Mouse (Mus musculus): ENCODE results near the gene Wipi1. TPM values are rescaled to one million over a fixed set of nuclear protein-coding genes. Genes with fewer than 3 reads are reported as not detected.
A peak's percentile ranks its signal among the peaks of the same experiment; 100 is the strongest.

Gene Wipi1
- polyA plus RNA-seq, 1 experiment from 2014 or later, result 9.6 TPM

- Histone ChIP-seq H3K4me3 (ENCODE audit: low read depth, low read length) (no peak overlapping the region), H3K4me2 (ENCODE audit: low read depth, low read length) (no peak overlapping the region), H3K4me1 (ENCODE audit: control insufficient read depth, insufficient read depth, low read length) (no peaks in the 10 kb centered on the region), H3K9me3 (ENCODE audit: control insufficient read depth, low read length) (no peaks in the 10 kb centered on the region), H3K27me3 (ENCODE audit: control insufficient read depth, insufficient read depth, low read length) (no peaks in the 10 kb centered on the region), H3K27ac (ENCODE audit: low read depth, low read length) (no peak overlapping the region), H3K36me3 (ENCODE audit: control insufficient read depth, insufficient read depth, low read length) (no peaks in the 10 kb centered on the region), H3K9ac (replicated peaks; ENCODE audit: low read depth, low read length) (no peak overlapping the region)
- ATAC-seq (ENCODE audit: low read depth), result no peak
- 88% methylated on average over 8 of the region's 8 CpGs for WGBS
Measured at GRCm38 (mm10) chr11:109590012-109590411, 21.8 kb downstream of the Wipi1 start.

GRCm38 (mm10) chr11:109587638-109588374 is 24.0 kb downstream of the Wipi1 start:
- Histone ChIP-seq H3K4me1 (ENCODE audit: control insufficient read depth, insufficient read depth, low read length) (no peaks in the 10 kb centered on the region), H3K27me3 (ENCODE audit: control insufficient read depth, insufficient read depth, low read length) (no peaks in the 10 kb centered on the region), H3K4me3 (ENCODE audit: low read depth, low read length) (no peak overlapping the region), H3K4me2 (ENCODE audit: low read depth, low read length) (no peak overlapping the region), H3K36me3 (ENCODE audit: control insufficient read depth, insufficient read depth, low read length) (no peaks in the 10 kb centered on the region), H3K9ac (replicated peaks; ENCODE audit: low read depth, low read length) (no peak overlapping the region), H3K9me3 (ENCODE audit: control insufficient read depth, low read length) (no peaks in the 10 kb centered on the region), H3K27ac (ENCODE audit: low read depth, low read length) (no peak overlapping the region)
- 74% methylated on average over 14 of the region's 15 CpGs for WGBS
- ATAC-seq (ENCODE audit: low read depth), result no peak

- Histone ChIP-seq H3K9me3 (ENCODE audit: control insufficient read depth, low read length) (no peaks in the 10 kb centered on the region), H3K4me1 (ENCODE audit: control insufficient read depth, insufficient read depth, low read length) (no peaks in the 10 kb centered on the region), H3K27me3 (ENCODE audit: control insufficient read depth, insufficient read depth, low read length) (no peaks in the 10 kb centered on the region), H3K9ac (replicated peaks; ENCODE audit: low read depth, low read length) (no peak overlapping the region), H3K4me2 (ENCODE audit: low read depth, low read length) (no peak overlapping the region), H3K36me3 (ENCODE audit: control insufficient read depth, insufficient read depth, low read length) (no peaks in the 10 kb centered on the region), H3K27ac (ENCODE audit: low read depth, low read length) (no peak overlapping the region), H3K4me3 (ENCODE audit: low read depth, low read length) (no peak overlapping the region)
- 72% methylated on average over 13 of the region's 13 CpGs for WGBS
- no peak for ATAC-seq (ENCODE audit: low read depth)
Measured at GRCm38 (mm10) chr11:109587019-109587418, 24.7 kb downstream of the Wipi1 start.

- WGBS, result 86% methylated on average over 2 of the region's 2 CpGs
- H3K9ac ChIP-seq (replicated peaks; ENCODE audit: low read depth, low read length), result no peak overlapping the region
- no peaks in the 10 kb centered on the region for H3K36me3 ChIP-seq (ENCODE audit: control insufficient read depth, insufficient read depth, low read length)
- H3K4me3 ChIP-seq (ENCODE audit: low read depth, low read length), result no peak overlapping the region
- no peak overlapping the region for H3K4me2 ChIP-seq (ENCODE audit: low read depth, low read length)
- H3K9me3 ChIP-seq (ENCODE audit: control insufficient read depth, low read length), result no peaks in the 10 kb centered on the region
- ATAC-seq (ENCODE audit: low read depth), result no peak
- no peak overlapping the region for H3K27ac ChIP-seq (ENCODE audit: low read depth, low read length)
- no peaks in the 10 kb centered on the region for H3K4me1 ChIP-seq (ENCODE audit: control insufficient read depth, insufficient read depth, low read length)
- H3K27me3 ChIP-seq (ENCODE audit: control insufficient read depth, insufficient read depth, low read length), result no peaks in the 10 kb centered on the region
Measured at GRCm38 (mm10) chr11:109586424-109586823, 25.3 kb downstream of the Wipi1 start.

GRCm38 (mm10) chr11:109584843-109585713 is 26.7 kb downstream of the Wipi1 start:
- no peaks in the 10 kb centered on the region for H3K4me1 ChIP-seq (ENCODE audit: control insufficient read depth, insufficient read depth, low read length)
- H3K9ac ChIP-seq (replicated peaks; ENCODE audit: low read depth, low read length), result no peak overlapping the region
- no peaks in the 10 kb centered on the region for H3K36me3 ChIP-seq (ENCODE audit: control insufficient read depth, insufficient read depth, low read length)
- no peak overlapping the region for H3K27ac ChIP-seq (ENCODE audit: low read depth, low read length)
- no peak overlapping the region for H3K4me2 ChIP-seq (ENCODE audit: low read depth, low read length)
- no peaks in the 10 kb centered on the region for H3K27me3 ChIP-seq (ENCODE audit: control insufficient read depth, insufficient read depth, low read length)
- no peak overlapping the region for H3K4me3 ChIP-seq (ENCODE audit: low read depth, low read length)
- no peaks in the 10 kb centered on the region for H3K9me3 ChIP-seq (ENCODE audit: control insufficient read depth, low read length)
- ATAC-seq (ENCODE audit: low read depth), result peak; percentile 68; the same call in 1 of the 2 replicates
- 49% methylated on average over 11 of the region's 11 CpGs for WGBS

- Histone ChIP-seq H3K4me3 (ENCODE audit: low read depth, low read length) (no peak overlapping the region), H3K27me3 (ENCODE audit: control insufficient read depth, insufficient read depth, low read length) (no peaks in the 10 kb centered on the region), H3K4me1 (ENCODE audit: control insufficient read depth, insufficient read depth, low read length) (no peaks in the 10 kb centered on the region), H3K27ac (ENCODE audit: low read depth, low read length) (no peak overlapping the region), H3K4me2 (ENCODE audit: low read depth, low read length) (no peak overlapping the region), H3K36me3 (ENCODE audit: control insufficient read depth, insufficient read depth, low read length) (no peaks in the 10 kb centered on the region), H3K9me3 (ENCODE audit: control insufficient read depth, low read length) (no peaks in the 10 kb centered on the region), H3K9ac (replicated peaks; ENCODE audit: low read depth, low read length) (no peak overlapping the region)
- no peak for ATAC-seq (ENCODE audit: low read depth)
- 74% methylated on average over 14 of the region's 14 CpGs for whole genome bisulfite sequencing
Measured at GRCm38 (mm10) chr11:109583986-109584385, 27.8 kb downstream of the Wipi1 start.

- Histone ChIP-seq H3K4me2 (ENCODE audit: low read depth, low read length) (no peak overlapping the region), H3K9ac (replicated peaks; ENCODE audit: low read depth, low read length) (no peak overlapping the region), H3K27me3 (ENCODE audit: control insufficient read depth, insufficient read depth, low read length) (no peaks in the 10 kb centered on the region), H3K36me3 (ENCODE audit: control insufficient read depth, insufficient read depth, low read length) (no peaks in the 10 kb centered on the region), H3K27ac (ENCODE audit: low read depth, low read length) (no peak overlapping the region), H3K9me3 (ENCODE audit: control insufficient read depth, low read length) (no peaks in the 10 kb centered on the region), H3K4me1 (ENCODE audit: control insufficient read depth, insufficient read depth, low read length) (no peaks in the 10 kb centered on the region), H3K4me3 (ENCODE audit: low read depth, low read length) (no peak overlapping the region)
- WGBS, result 87% methylated on average over 9 of the region's 9 CpGs
- no peak for ATAC-seq (ENCODE audit: low read depth)
Measured at GRCm38 (mm10) chr11:109579999-109580398, 31.8 kb downstream of the Wipi1 start.

GRCm38 (mm10) chr11:109578536-109578935 is 33.2 kb downstream of the Wipi1 start:
- no peak for ATAC-seq (ENCODE audit: low read depth)
- Histone ChIP-seq H3K36me3 (ENCODE audit: control insufficient read depth, insufficient read depth, low read length) (no peaks in the 10 kb centered on the region), H3K27me3 (ENCODE audit: control insufficient read depth, insufficient read depth, low read length) (no peaks in the 10 kb centered on the region), H3K4me2 (ENCODE audit: low read depth, low read length) (no peak overlapping the region), H3K9ac (replicated peaks; ENCODE audit: low read depth, low read length) (no peak overlapping the region), H3K4me1 (ENCODE audit: control insufficient read depth, insufficient read depth, low read length) (no peaks in the 10 kb centered on the region), H3K4me3 (ENCODE audit: low read depth, low read length) (no peak overlapping the region), H3K9me3 (ENCODE audit: control insufficient read depth, low read length) (no peaks in the 10 kb centered on the region), H3K27ac (ENCODE audit: low read depth, low read length) (no peak overlapping the region)
- WGBS, result 78% methylated on average over 3 of the region's 3 CpGs

GRCm38 (mm10) chr11:109575832-109576231 is 35.9 kb downstream of the Wipi1 start:
- no peaks in the 10 kb centered on the region for H3K36me3 ChIP-seq (ENCODE audit: control insufficient read depth, insufficient read depth, low read length)
- no peak overlapping the region for H3K27ac ChIP-seq (ENCODE audit: low read depth, low read length)
- H3K27me3 ChIP-seq (ENCODE audit: control insufficient read depth, insufficient read depth, low read length), result no peaks in the 10 kb centered on the region
- no peak overlapping the region for H3K4me2 ChIP-seq (ENCODE audit: low read depth, low read length)
- no peak for ATAC-seq (ENCODE audit: low read depth)
- no peaks in the 10 kb centered on the region for H3K9me3 ChIP-seq (ENCODE audit: control insufficient read depth, low read length)
- no peak overlapping the region for H3K4me3 ChIP-seq (ENCODE audit: low read depth, low read length)
- WGBS, result 82% methylated on average over 6 of the region's 6 CpGs
- no peaks in the 10 kb centered on the region for H3K4me1 ChIP-seq (ENCODE audit: control insufficient read depth, insufficient read depth, low read length)
- no peak overlapping the region for H3K9ac ChIP-seq (replicated peaks; ENCODE audit: low read depth, low read length)
